Mouse (Mus musculus): ENCODE results near the gene Gm4779. TPM values are rescaled to one million over a fixed set of nuclear protein-coding genes. Genes with fewer than 3 reads are reported as not detected.
A peak's percentile ranks its signal among the peaks of the same experiment; 100 is the strongest.
"Not testable (repeated sequence)": the region's sequence is repeated elsewhere in the genome, so short reads cannot be mapped to it uniquely, and the experiment has no call there.

Gm4779 gene
- polyA plus RNA-seq (2012; fragmentation: generic; extraction: Trizol): not detected
- long read RNA-seq, experiment 1: 0 reads
- long read RNA-seq, experiment 2: 0 reads

DNA sequence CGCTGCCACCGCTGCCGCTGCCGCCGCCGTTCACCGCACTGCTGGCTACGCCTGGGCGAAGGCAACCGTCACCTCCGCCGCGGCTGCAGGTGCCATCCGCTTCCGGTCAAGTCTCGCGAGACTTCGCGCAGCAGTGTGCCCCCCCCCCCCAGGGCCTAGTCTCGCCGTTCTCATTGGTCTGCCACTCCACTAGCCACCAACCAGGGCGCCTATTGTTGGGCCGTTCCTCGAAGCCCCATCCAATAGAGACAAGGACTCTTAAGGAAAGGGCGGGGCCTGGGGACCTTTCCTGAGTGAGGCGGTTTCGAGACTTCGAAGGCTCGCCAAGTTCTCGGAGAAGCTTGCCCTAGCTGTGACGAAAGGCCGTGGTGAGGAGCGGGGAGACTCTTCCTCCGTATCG lies at the start of gene Gm4779, which contains the start of gene 8030474K03Rik:
Gene Gm4779 (minus strand): TSS at position 82 of the 400 bp plus-strand sequence.
Gene 8030474K03Rik (plus strand): TSS at position 315 of the 400 bp plus-strand sequence.
- Histone ChIP-seq H3K36me3 (ENCODE audit: control insufficient read depth, insufficient read depth) (no peaks in the 10 kb centered on the region), H3K4me3 (ENCODE audit: insufficient read depth, poor library complexity, severe bottlenecking) (no peak within 1 kb of the TSS), H3ac (ENCODE audit: control insufficient read depth, insufficient read length, low read depth) (no peak within 1 kb of the TSS), H3K79me3 (ENCODE audit: low read depth) (no peaks in the 10 kb centered on the region), H3K79me2 (ENCODE audit: control insufficient read depth, insufficient read depth) (no peaks in the 10 kb centered on the region), H3K27me3 (ENCODE audit: control insufficient read depth, insufficient read depth, insufficient read length) (no peaks in the 10 kb centered on the region)
- no peak for TF ChIP-seq USF1 (IDR thresholded peaks at IDR 0.05; ENCODE audit: low read depth)
- TF ChIP-seq MAX (IDR thresholded peaks at IDR 0.05): no peak
- no peak for TF ChIP-seq MYOG (IDR thresholded peaks at IDR 0.05; ENCODE audit: control insufficient read depth, extremely low read depth, insufficient read length)
- TF ChIP-seq FOSL1 (IDR thresholded peaks at IDR 0.05; ENCODE audit: insufficient read depth, low read length, poor library complexity, severe bottlenecking): no peak
- TF ChIP-seq CTCF (IDR thresholded peaks at IDR 0.05; ENCODE audit: control insufficient read depth, insufficient read depth, insufficient read length): no peak
- TF ChIP-seq MYOD1 (IDR thresholded peaks at IDR 0.05; ENCODE audit: control insufficient read depth, insufficient read length, low read depth): no peak

DNA sequence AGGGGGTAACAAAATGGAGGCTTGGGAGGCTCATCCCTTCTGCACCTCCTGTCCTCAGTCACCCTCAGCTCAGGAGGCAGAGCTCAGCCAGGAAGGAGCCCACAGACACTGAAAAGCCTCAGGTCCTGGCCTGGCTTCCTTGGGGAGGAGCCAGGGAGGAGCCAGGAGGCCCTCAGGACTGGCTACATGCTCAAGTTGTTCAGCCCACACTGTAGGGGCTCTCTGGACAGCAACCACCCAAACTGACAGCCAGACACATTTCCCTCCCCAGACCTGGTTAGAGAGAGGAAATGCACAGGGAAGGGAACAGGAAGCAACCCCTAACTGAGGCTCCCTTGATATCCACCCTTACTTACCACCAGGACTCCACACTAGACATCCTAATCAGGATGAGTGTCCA lies 25.8 kb upstream of the Gm4779 start:
- H3K79me3 ChIP-seq (ENCODE audit: low read depth); H3K79me2 ChIP-seq (ENCODE audit: control insufficient read depth, insufficient read depth); H3K36me3 ChIP-seq (ENCODE audit: control insufficient read depth, insufficient read depth); H3K4me3 ChIP-seq (ENCODE audit: insufficient read depth, poor library complexity, severe bottlenecking); H3K27me3 ChIP-seq (ENCODE audit: control insufficient read depth, insufficient read depth, insufficient read length); H3ac ChIP-seq (ENCODE audit: control insufficient read depth, insufficient read length, low read depth): not testable (repeated sequence)

DNA sequence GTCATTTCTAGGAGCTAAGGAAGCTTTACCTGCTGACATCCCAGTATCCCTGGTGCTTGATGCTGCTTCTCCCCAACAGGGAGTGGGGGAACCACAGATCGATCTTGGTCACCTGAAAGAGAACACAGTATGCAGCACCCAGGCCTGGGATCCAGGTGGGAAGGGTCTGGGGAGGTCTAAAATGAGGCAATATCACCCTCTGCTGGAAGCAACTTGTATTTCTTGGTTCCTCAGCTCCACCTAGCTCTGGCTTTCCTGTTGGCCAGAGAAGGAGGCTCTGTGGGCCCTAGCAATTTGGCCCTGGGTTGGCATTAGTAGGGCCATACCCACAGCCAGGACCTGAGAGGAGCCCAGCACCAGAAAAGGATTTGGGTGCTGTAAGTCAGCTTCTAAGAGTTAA lies 24.9 kb upstream of the Gm4779 start:
- Histone ChIP-seq H3K27me3 (ENCODE audit: control insufficient read depth, insufficient read depth, insufficient read length) (no peaks in the 10 kb centered on the region), H3K79me2 (ENCODE audit: control insufficient read depth, insufficient read depth) (no peaks in the 10 kb centered on the region), H3ac (ENCODE audit: control insufficient read depth, insufficient read length, low read depth) (no peak overlapping the region), H3K79me3 (ENCODE audit: low read depth) (no peaks in the 10 kb centered on the region), H3K36me3 (ENCODE audit: control insufficient read depth, insufficient read depth) (no peaks in the 10 kb centered on the region), H3K4me3 (ENCODE audit: insufficient read depth, poor library complexity, severe bottlenecking) (no peak overlapping the region)
- no peak for TF ChIP-seq MAX (IDR thresholded peaks at IDR 0.05)
- TF ChIP-seq MYOG (IDR thresholded peaks at IDR 0.05; ENCODE audit: control insufficient read depth, extremely low read depth, insufficient read length): no peak
- no peak for TF ChIP-seq FOSL1 (IDR thresholded peaks at IDR 0.05; ENCODE audit: insufficient read depth, low read length, poor library complexity, severe bottlenecking)
- TF ChIP-seq USF1 (IDR thresholded peaks at IDR 0.05; ENCODE audit: low read depth): no peak
- TF ChIP-seq CTCF (IDR thresholded peaks at IDR 0.05; ENCODE audit: control insufficient read depth, insufficient read depth, insufficient read length): no peak
- no peak for TF ChIP-seq CEBPB (IDR thresholded peaks at IDR 0.05; ENCODE audit: low read depth)
- no peak for TF ChIP-seq MYOD1 (IDR thresholded peaks at IDR 0.05; ENCODE audit: control insufficient read depth, insufficient read length, low read depth)

DNA sequence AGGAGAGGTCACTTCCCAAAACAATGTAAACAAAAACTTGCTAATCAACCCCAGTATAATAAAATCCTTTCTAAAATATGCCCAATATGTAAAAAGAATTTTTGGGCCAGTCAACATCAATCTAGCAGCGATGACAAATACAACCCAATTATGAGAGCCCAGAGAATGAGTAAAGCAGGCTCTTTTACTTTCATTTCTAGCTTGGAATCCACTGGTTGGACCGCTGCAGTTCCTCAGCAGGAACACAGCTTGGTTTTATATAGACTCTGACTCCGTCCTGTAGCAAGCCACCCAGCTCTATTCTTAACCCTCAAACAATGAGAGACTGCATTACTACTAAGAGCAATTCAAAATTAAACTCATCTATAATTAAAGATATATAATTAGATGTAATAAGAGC lies 17.5 kb upstream of the Gm4779 start:
- Histone ChIP-seq H3K79me2 (ENCODE audit: control insufficient read depth, insufficient read depth) (no peaks in the 10 kb centered on the region), H3K79me3 (ENCODE audit: low read depth) (no peaks in the 10 kb centered on the region), H3K4me3 (ENCODE audit: insufficient read depth, poor library complexity, severe bottlenecking) (no peak overlapping the region), H3K36me3 (ENCODE audit: control insufficient read depth, insufficient read depth) (no peaks in the 10 kb centered on the region), H3K27me3 (ENCODE audit: control insufficient read depth, insufficient read depth, insufficient read length) (no peaks in the 10 kb centered on the region), H3ac (ENCODE audit: control insufficient read depth, insufficient read length, low read depth) (no peak overlapping the region)
- TF ChIP-seq USF1 (IDR thresholded peaks at IDR 0.05; ENCODE audit: low read depth) (no peak), CEBPB (IDR thresholded peaks at IDR 0.05; ENCODE audit: low read depth) (no peak), FOSL1 (IDR thresholded peaks at IDR 0.05; ENCODE audit: insufficient read depth, low read length, poor library complexity, severe bottlenecking) (no peak), MYOD1 (IDR thresholded peaks at IDR 0.05; ENCODE audit: control insufficient read depth, insufficient read length, low read depth) (no peak), CTCF (IDR thresholded peaks at IDR 0.05; ENCODE audit: control insufficient read depth, insufficient read depth, insufficient read length) (no peak), MAX (IDR thresholded peaks at IDR 0.05) (no peak), MYOG (IDR thresholded peaks at IDR 0.05; ENCODE audit: control insufficient read depth, extremely low read depth, insufficient read length) (no peak)

DNA sequence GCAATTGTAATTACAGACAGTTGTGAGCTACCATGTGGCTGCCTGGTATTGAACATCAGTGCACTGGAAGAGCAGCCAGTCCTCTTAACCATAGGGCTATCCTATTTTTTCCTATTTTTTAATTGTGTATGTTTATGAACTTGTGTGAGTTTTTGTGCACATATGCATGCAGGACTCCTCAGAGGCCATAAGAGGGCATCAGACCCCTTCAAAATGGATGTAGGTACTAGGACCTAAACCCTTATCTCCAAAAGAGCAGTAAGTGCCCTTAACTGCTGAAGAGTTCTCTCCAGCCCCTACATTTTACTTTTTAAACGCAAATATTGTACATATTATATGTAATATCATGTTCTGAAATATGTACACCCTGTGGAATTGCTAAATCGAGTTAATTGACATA lies 11.3 kb upstream of the Gm4779 start:
- no peaks in the 10 kb centered on the region for H3K36me3 ChIP-seq (ENCODE audit: control insufficient read depth, insufficient read depth)
- TF ChIP-seq MYOG (IDR thresholded peaks at IDR 0.05; ENCODE audit: control insufficient read depth, extremely low read depth, insufficient read length) (no peak), MYOD1 (IDR thresholded peaks at IDR 0.05; ENCODE audit: control insufficient read depth, insufficient read length, low read depth) (no peak), CTCF (IDR thresholded peaks at IDR 0.05; ENCODE audit: control insufficient read depth, insufficient read depth, insufficient read length) (no peak), FOSL1 (IDR thresholded peaks at IDR 0.05; ENCODE audit: insufficient read depth, low read length, poor library complexity, severe bottlenecking) (no peak), CEBPB (IDR thresholded peaks at IDR 0.05; ENCODE audit: low read depth) (no peak), USF1 (IDR thresholded peaks at IDR 0.05; ENCODE audit: low read depth) (no peak), MAX (IDR thresholded peaks at IDR 0.05) (no peak)
- H3K79me2 ChIP-seq (ENCODE audit: control insufficient read depth, insufficient read depth): no peaks in the 10 kb centered on the region
- H3K79me3 ChIP-seq (ENCODE audit: low read depth): no peaks in the 10 kb centered on the region
- H3ac ChIP-seq (ENCODE audit: control insufficient read depth, insufficient read length, low read depth): no peak overlapping the region
- H3K4me3 ChIP-seq (ENCODE audit: insufficient read depth, poor library complexity, severe bottlenecking): no peak overlapping the region
- no peaks in the 10 kb centered on the region for H3K27me3 ChIP-seq (ENCODE audit: control insufficient read depth, insufficient read depth, insufficient read length)

DNA sequence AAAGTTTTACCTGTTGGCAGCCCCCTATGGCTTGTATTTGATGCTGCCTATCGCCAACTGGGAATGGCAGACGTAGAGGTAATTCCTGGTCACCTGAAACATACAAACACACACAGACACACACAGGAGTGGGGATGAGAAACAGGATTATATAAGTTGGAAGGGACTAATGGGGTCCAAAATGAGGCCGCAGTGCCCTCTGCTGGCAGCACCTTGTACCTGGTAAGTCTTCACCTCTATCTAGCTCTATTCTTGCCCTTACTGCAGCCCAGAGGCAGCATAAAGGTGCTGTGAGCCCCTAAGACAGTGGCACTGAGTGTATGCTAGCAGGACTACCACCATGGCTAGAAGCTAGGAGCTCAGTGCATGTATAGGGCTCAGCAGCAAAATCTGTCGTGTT lies 2.7 kb downstream of the Gm4779 start:
- no peaks in the 10 kb centered on the region for H3K79me2 ChIP-seq (ENCODE audit: control insufficient read depth, insufficient read depth)
- TF ChIP-seq MYOG (IDR thresholded peaks at IDR 0.05; ENCODE audit: control insufficient read depth, extremely low read depth, insufficient read length) (no peak), MAX (IDR thresholded peaks at IDR 0.05) (no peak), CTCF (IDR thresholded peaks at IDR 0.05; ENCODE audit: control insufficient read depth, insufficient read depth, insufficient read length) (peak; percentile 42), MYOD1 (IDR thresholded peaks at IDR 0.05; ENCODE audit: control insufficient read depth, insufficient read length, low read depth) (no peak), CEBPB (IDR thresholded peaks at IDR 0.05; ENCODE audit: low read depth) (no peak), FOSL1 (IDR thresholded peaks at IDR 0.05; ENCODE audit: insufficient read depth, low read length, poor library complexity, severe bottlenecking) (no peak), USF1 (IDR thresholded peaks at IDR 0.05; ENCODE audit: low read depth) (no peak)
- H3K79me3 ChIP-seq (ENCODE audit: low read depth): no peaks in the 10 kb centered on the region
- H3K4me3 ChIP-seq (ENCODE audit: insufficient read depth, poor library complexity, severe bottlenecking): no peak overlapping the region
- no peak overlapping the region for H3ac ChIP-seq (ENCODE audit: control insufficient read depth, insufficient read length, low read depth)
- H3K27me3 ChIP-seq (ENCODE audit: control insufficient read depth, insufficient read depth, insufficient read length): no peaks in the 10 kb centered on the region
- H3K36me3 ChIP-seq (ENCODE audit: control insufficient read depth, insufficient read depth): no peaks in the 10 kb centered on the region
